Mouse (Mus musculus) liver, embryonic 14.5 days (tissue): ENCODE measurements around the gene Klhl7. TPM values are rescaled to one million over a fixed set of nuclear protein-coding genes. Genes with fewer than 3 reads are reported as not detected.
A peak's percentile ranks its signal among the peaks of the same experiment; 100 is the strongest.

Experiments used
- ATAC-seq: fragments of 200-750 bp; cut with Nextera tagmentation; 2 replicates; pipeline ENCODE4 v1.8.0; 2017; ENCODE audit warnings: moderate number of reproducible peaks, mild to moderate bottlenecking, moderate library complexity; ENCODE audit not compliant: insufficient read depth
- DNase-seq, 3 experiments: peaks; one replicate each; pipeline ENCODE4 v3.0.0-alpha.2; 2012 to 2013; ENCODE audit warnings: low read depth in 3 of 3, low spot score in 3 of 3
- H3K27ac ChIP-seq: fragments of 300-500 bp; sonication (generic); 2 replicates; pipeline ENCODE4 v1.5.1; 2014; ENCODE audit warnings: moderate library complexity, mild to moderate bottlenecking, control low read depth, inconsistent platforms
- H3K27me3 ChIP-seq: fragments of 300-500 bp; sonication (generic); 2 replicates; pipeline ENCODE4 v1.6.1; 2014; ENCODE audit warnings: mild to moderate bottlenecking, low read length, moderate library complexity; ENCODE audit not compliant: control insufficient read depth, insufficient read depth
- H3K36me3 ChIP-seq: fragments of 300-500 bp; sonication (generic); replicated peaks from 2 replicates; pipeline ENCODE4 v1.6.1; 2014; ENCODE audit warnings: low read depth; ENCODE audit not compliant: control insufficient read depth, insufficient read depth
- H3K4me1 ChIP-seq, 2 experiments: fragments of 200-500 bp in 1 of 2; fragments of 300-500 bp in 1 of 2; sonication (generic) in 1 of 2; replicated peaks; 2 replicates each; pipeline ENCODE4 v1.6.1; 2012 to 2014; ENCODE audit warnings: antibody characterized with exemption in 1 of 2, inconsistent platforms in 1 of 2, low read length in 1 of 2; ENCODE audit not compliant: control insufficient read depth in 2 of 2, insufficient read depth in 2 of 2
- H3K4me2 ChIP-seq: fragments of 300-500 bp; sonication (generic); 2 replicates; pipeline ENCODE4 v1.6.1; 2014; ENCODE audit warnings: low read depth, mild to moderate bottlenecking, control low read depth, moderate library complexity
- H3K4me3 ChIP-seq, 2 experiments: fragments of 200-500 bp in 1 of 2; fragments of 300-500 bp in 1 of 2; sonication (generic) in 1 of 2; 2 replicates each; pipeline ENCODE4 v1.5.1; 2012 to 2014; ENCODE audit warnings: low read depth in 2 of 2, low read length in 2 of 2, mild to moderate bottlenecking in 2 of 2, control low read depth in 1 of 2, inconsistent platforms in 1 of 2, moderate library complexity in 1 of 2; ENCODE audit not compliant: insufficient read depth in 1 of 2
- H3K9ac ChIP-seq: fragments of 300-500 bp; sonication (generic); replicated peaks from 2 replicates; pipeline ENCODE4 v1.6.1; 2014; ENCODE audit warnings: mild to moderate bottlenecking, control low read depth, moderate library complexity
- H3K9me3 ChIP-seq: fragments of 300-500 bp; sonication (generic); 2 replicates; pipeline ENCODE4 v1.6.1; 2016; ENCODE audit warnings: low read length, mixed read lengths; ENCODE audit not compliant: control insufficient read depth
- CTCF ChIP-seq: IDR thresholded peaks from 2 replicates; pipeline ENCODE4 v1.5.1; 2016; ENCODE audit warnings: antibody characterized with exemption, low read depth, control low read depth
- EP300 ChIP-seq: IDR thresholded peaks from 2 replicates; pipeline ENCODE4 v1.6.1; 2016; ENCODE audit warnings: antibody characterized with exemption, low read depth
- WGBS: fragments of 180-500 bp; shearing (Covaris S2); extraction: QIAGEN DNeasy Blood & Tissue Kit; methylation state at CpG from one replicate; pipeline ENCODE4 v1.1.7; 2014; ENCODE audit not compliant: insufficient replicate concordance; 5-methylcytosine and 5-hydroxymethylcytosine counted together
- polyA plus RNA-seq, 2 experiments: library from polyadenylated mRNA; depleted of rRNA in 1 of 2; stranded (reverse) in 1 of 2; unstranded in 1 of 2; fragments of >200 nt; fragmentation: Nextera tagmentation in 1 of 2; extraction: Ambion mirVana in 1 of 2; gene quantifications; 2 replicates each; pipeline versions ENCODE4 v1.2.1 to v1.2.3; 2012 to 2014

The Klhl7 gene
- polyA plus RNA-seq, 2 experiments, result 9.8 to 18.1 TPM

DNA sequence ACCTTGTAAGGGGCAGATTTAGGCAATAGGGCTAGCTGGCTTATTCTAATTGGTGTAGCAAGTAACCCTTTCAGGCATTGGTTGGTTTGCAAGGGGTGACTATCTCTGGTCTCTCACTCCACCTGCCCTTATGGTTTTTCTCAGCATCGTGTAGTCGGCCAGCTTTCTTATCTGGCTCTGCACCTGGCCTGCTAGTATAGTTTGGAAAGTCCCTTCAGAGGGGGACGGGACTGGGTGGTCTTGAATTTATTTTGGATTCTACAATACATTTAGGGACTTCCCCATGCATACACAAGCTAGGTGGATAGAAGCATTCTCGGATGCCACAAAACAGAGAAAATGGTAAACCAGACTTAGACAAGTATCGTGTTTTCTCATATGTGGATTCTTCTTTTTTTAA lies 46.6 kb downstream of the Klhl7 start:
- H3K9me3 ChIP-seq, result no peaks in the 10 kb centered on the region
- H3K9ac ChIP-seq, result no peak overlapping the region
- no peak overlapping the region for H3K4me3 ChIP-seq
- H3K27me3 ChIP-seq, result no peaks in the 10 kb centered on the region
- DNase-seq (peak in 1 of 3 experiments; percentile 32), ATAC-seq (no peak)
- TF ChIP-seq EP300 (no peak), CTCF (no peak)
- 54% methylated on average over 5 of the region's 5 CpGs for WGBS
- H3K4me1 ChIP-seq, result peaks cover 0 to 3% of the 10 kb centered on the region in 2 experiments; a peak in 1 of 4 replicates
- no peak overlapping the region for H3K27ac ChIP-seq
- H3K4me2 ChIP-seq, result no peak overlapping the region
- peaks cover 34% of the 10 kb centered on the region for H3K36me3 ChIP-seq

DNA sequence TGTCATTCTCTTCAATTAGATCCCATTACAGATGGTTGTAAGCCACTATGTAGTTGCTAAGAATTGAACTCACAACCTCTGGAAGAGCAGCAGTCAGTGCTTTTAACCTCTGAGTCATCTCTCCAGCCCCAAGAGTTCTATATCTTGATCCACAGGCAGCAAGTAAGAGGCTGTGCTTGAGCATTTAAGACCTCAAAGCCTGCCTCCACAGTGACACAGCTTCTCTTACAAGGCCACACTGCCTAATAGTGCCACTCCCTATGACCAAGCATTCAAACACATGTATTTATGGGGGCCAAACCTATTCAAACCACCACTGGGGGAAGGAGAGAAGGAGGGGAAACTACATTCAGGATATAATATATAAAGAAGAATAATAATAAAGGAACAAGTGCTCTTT lies 51.8 kb downstream of the Klhl7 start:
- Histone ChIP-seq H3K4me3 (no peak overlapping the region), H3K4me1 (peaks cover 0 to 3% of the 10 kb centered on the region in 2 experiments; a peak in 1 of 4 replicates), H3K27ac (no peak overlapping the region), H3K9me3 (no peaks in the 10 kb centered on the region), H3K9ac (no peak overlapping the region), H3K36me3 (peaks cover 11% of the 10 kb centered on the region), H3K27me3 (no peaks in the 10 kb centered on the region), H3K4me2 (no peak overlapping the region)
- TF ChIP-seq CTCF (no peak), EP300 (no peak)
- ATAC-seq (peak; percentile 95), DNase-seq (peak; percentile 20 to 39 (median 31))

GRCm38 (mm10) chr5:24156774-24157173 lies 56.4 kb downstream of the Klhl7 start:
- Histone ChIP-seq H3K4me3 (no peak overlapping the region), H3K27me3 (no peaks in the 10 kb centered on the region), H3K4me2 (no peak overlapping the region), H3K27ac (no peak overlapping the region), H3K9ac (no peak overlapping the region), H3K36me3 (peaks cover 12% of the 10 kb centered on the region), H3K4me1 (peaks cover 0 to 1% of the 10 kb centered on the region in 2 experiments; a peak in 1 of 4 replicates), H3K9me3 (no peaks in the 10 kb centered on the region)
- no peak for DNase-seq
- no peak for TF ChIP-seq EP300
- no peak for TF ChIP-seq CTCF
- WGBS, result 84% methylated on average over 6 of the region's 6 CpGs
- ATAC-seq, result no peak

DNA sequence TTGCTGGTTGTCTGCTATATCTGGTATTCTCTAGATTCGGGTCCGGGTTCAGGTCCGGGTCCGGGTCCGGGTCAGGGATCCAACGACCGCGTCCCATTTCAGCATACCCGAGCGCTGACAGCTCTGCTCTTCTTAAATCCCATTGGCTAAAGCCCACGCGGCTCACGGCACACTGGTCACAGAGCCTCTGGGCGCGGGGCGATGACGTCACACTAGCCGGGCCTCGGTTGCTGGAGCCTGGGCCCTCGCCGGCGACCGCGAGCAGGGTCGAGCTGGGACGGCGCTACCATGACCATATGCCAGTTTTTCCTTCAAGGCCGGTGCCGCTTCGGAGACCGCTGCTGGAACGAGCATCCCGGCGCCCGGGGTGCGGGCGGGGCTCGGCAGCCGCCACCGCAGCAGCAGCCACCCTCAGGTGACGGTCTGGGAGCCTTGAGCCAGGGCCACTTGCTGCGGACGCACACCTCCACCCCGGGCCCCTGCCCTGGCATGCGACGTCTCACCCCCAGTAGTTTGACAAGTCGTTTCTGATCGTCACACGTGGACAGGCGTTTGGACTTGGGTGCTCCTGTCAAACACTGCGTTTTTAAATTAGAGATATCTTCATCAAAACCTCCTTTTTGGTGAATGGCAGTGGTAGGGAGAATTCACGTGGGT lies 64.5 kb downstream of the Klhl7 start, which contains the start of gene Nupl2:
TSS of gene Nupl2 (plus strand) at position 175 of the 657 bp plus-strand sequence.
- Histone ChIP-seq H3K27ac (0 out of 2 replicates have a peak within 1 kb of the TSS, but pooled peaks have one; percentile 0), H3K27me3 (no peaks in the 10 kb centered on the region), H3K4me2 (peak within 1 kb of the TSS; percentile 68), H3K4me3 (peak within 1 kb of the TSS; percentile 64 to 72), H3K36me3 (no peaks in the 10 kb centered on the region), H3K9ac (peak within 1 kb of the TSS; percentile 90), H3K9me3 (no peaks in the 10 kb centered on the region), H3K4me1 (peaks cover 0 to 3% of the 10 kb centered on the region in 2 experiments; a peak in 1 of 4 replicates)
- TF ChIP-seq EP300, result no peak
- TF ChIP-seq CTCF, result no peak
- DNase-seq, result peak; percentile 86 to 89 (median 89)
- under 1% methylated on average over 52 of the region's 52 CpGs for WGBS
- peak; percentile 98 for ATAC-seq

GRCm38 (mm10) chr5:24167263-24167662 lies 66.9 kb downstream of the Klhl7 start:
- Histone ChIP-seq H3K4me3 (no peak overlapping the region), H3K27me3 (no peaks in the 10 kb centered on the region), H3K27ac (no peak overlapping the region), H3K36me3 (no peaks in the 10 kb centered on the region), H3K4me1 (peaks cover 0 to 3% of the 10 kb centered on the region in 2 experiments; a peak in 1 of 4 replicates), H3K9me3 (no peaks in the 10 kb centered on the region), H3K9ac (no peak overlapping the region), H3K4me2 (no peak overlapping the region)
- WGBS, result 63% methylated on average over 5 of the region's 5 CpGs
- TF ChIP-seq EP300, result no peak
- peak; percentile 39; the same call in 1 of the 2 replicates for TF ChIP-seq CTCF
- ATAC-seq, result no peak
- DNase-seq, result no peak
